Mouse (Mus musculus) MEL (cell line): ENCODE data around the gene Pde8b. TPM values are rescaled to one million over a fixed set of nuclear protein-coding genes. Genes with fewer than 3 reads are reported as not detected.

ENCODE experiments used
- DNase-seq: peaks from one replicate; pipeline ENCODE4 v3.0.0; 2011; ENCODE audit warnings: low read depth, low spot score
- H3K27ac ChIP-seq: 2 replicates; pipeline ENCODE4 v1.5.1; 2012; ENCODE audit warnings: low read depth, mild to moderate bottlenecking, control low read depth, low read length, moderate library complexity; ENCODE audit not compliant: control insufficient read depth
- H3K27me3 ChIP-seq, 2 experiments: fragments of 150-350 bp in 1 of 2; sonication (generic) in 1 of 2; 2 replicates each; pipeline ENCODE4 v1.6.1; 2012; ENCODE audit warnings: low read length in 2 of 2, mild to moderate bottlenecking in 2 of 2, improper control_type of control experiment in 1 of 2, moderate library complexity in 1 of 2; ENCODE audit not compliant: insufficient read depth in 2 of 2, control insufficient read depth in 1 of 2
- H3K36me3 ChIP-seq, 2 experiments: 2 replicates each; pipeline ENCODE4 v1.6.1; 2012 to 2014; ENCODE audit warnings: low read length in 2 of 2, improper control_type of control experiment in 1 of 2, inconsistent platforms in 1 of 2, mild to moderate bottlenecking in 1 of 2; ENCODE audit not compliant: insufficient read depth in 2 of 2, control insufficient read depth in 1 of 2
- H3K4me1 ChIP-seq, 2 experiments: fragments of 150-350 bp in 1 of 2; sonication (generic) in 1 of 2; 2 replicates each; pipeline ENCODE4 v1.6.1; 2012; ENCODE audit warnings: low read length in 2 of 2, improper control_type of control experiment in 1 of 2, mild to moderate bottlenecking in 1 of 2; ENCODE audit not compliant: insufficient read depth in 2 of 2, control insufficient read depth in 1 of 2
- H3K4me3 ChIP-seq, 2 experiments: fragments of 150-350 bp in 1 of 2; sonication (generic) in 1 of 2; 2 replicates each; pipeline ENCODE4 v1.5.1; 2012; ENCODE audit warnings: low read depth in 2 of 2, low read length in 2 of 2, mild to moderate bottlenecking in 2 of 2, moderate library complexity in 2 of 2, control low read depth in 1 of 2, improper control_type of control experiment in 1 of 2; ENCODE audit not compliant: control insufficient read depth in 1 of 2, insufficient read depth in 1 of 2
- H3K79me2 ChIP-seq: 2 replicates; pipeline ENCODE4 v1.6.1; 2012; ENCODE audit warnings: mild to moderate bottlenecking, low read length, moderate library complexity; ENCODE audit not compliant: control insufficient read depth, poor library complexity, insufficient read depth
- H3K9ac ChIP-seq: 2 replicates; pipeline ENCODE4 v1.6.1; 2012; ENCODE audit warnings: low read depth, mild to moderate bottlenecking, control low read depth, low read length, moderate library complexity; ENCODE audit not compliant: control insufficient read depth, poor library complexity, severe bottlenecking
- H3K9me3 ChIP-seq: fragments of 150-350 bp; sonication (generic); replicated peaks from 2 replicates; pipeline ENCODE4 v1.6.1; 2012; ENCODE audit warnings: mild to moderate bottlenecking, low read length, improper control_type of control experiment, moderate library complexity; ENCODE audit not compliant: insufficient read depth
- CTCF ChIP-seq, 3 experiments: IDR thresholded peaks in 2 of 3; conservative IDR thresholded peaks in 1 of 3; 2 replicates each; pipeline ENCODE4 v1.5.1; 2011 to 2012; ENCODE audit warnings: low read length in 3 of 3, low read depth in 2 of 3, mild to moderate bottlenecking in 2 of 3, improper control_type of control experiment in 1 of 3, inconsistent platforms in 1 of 3, mixed read lengths in 1 of 3, moderate library complexity in 1 of 3; ENCODE audit not compliant: control insufficient read depth in 1 of 3, insufficient read depth in 1 of 3, poor library complexity in 1 of 3, severe bottlenecking in 1 of 3
- ELF1 ChIP-seq: IDR thresholded peaks from 2 replicates; pipeline ENCODE4 v1.6.1; 2014; ENCODE audit warnings: low read depth, mild to moderate bottlenecking, inconsistent platforms, low read length, improper control_type of control experiment, moderate library complexity
- MAX ChIP-seq: IDR thresholded peaks from 2 replicates; pipeline ENCODE4 v1.6.1; 2011; ENCODE audit warnings: low read length, improper control_type of control experiment
- MYC ChIP-seq: IDR thresholded peaks from 2 replicates; pipeline ENCODE4 v1.6.1; 2011; ENCODE audit warnings: low read depth, mild to moderate bottlenecking, low read length, improper control_type of control experiment, moderate library complexity
- POLR2A ChIP-seq, 2 experiments: IDR thresholded peaks; 2 replicates each; pipeline ENCODE4 v1.6.1; 2011 to 2012; ENCODE audit warnings: low read length in 2 of 2, mild to moderate bottlenecking in 2 of 2, control low read depth in 1 of 2, improper control_type of control experiment in 1 of 2, low read depth in 1 of 2, moderate library complexity in 1 of 2; ENCODE audit not compliant: control insufficient read depth in 1 of 2, insufficient read depth in 1 of 2, poor library complexity in 1 of 2
- SMC3 ChIP-seq: IDR thresholded peaks from 2 replicates; pipeline ENCODE4 v1.6.1; 2011; ENCODE audit warnings: low read depth, low read length, improper control_type of control experiment
- TAL1 ChIP-seq: IDR thresholded peaks from 2 replicates; pipeline ENCODE4 v1.6.1; 2012; ENCODE audit warnings: mild to moderate bottlenecking, inconsistent platforms, low read length, moderate library complexity, mixed read lengths
- USF1 ChIP-seq: IDR thresholded peaks from 2 replicates; pipeline ENCODE4 v1.6.1; 2014; ENCODE audit warnings: low read depth, mild to moderate bottlenecking, inconsistent platforms, low read length, improper control_type of control experiment, moderate library complexity
- ZKSCAN1 ChIP-seq: IDR thresholded peaks from 2 replicates; pipeline ENCODE4 v1.6.1; 2012; ENCODE audit warnings: low read depth, mild to moderate bottlenecking, inconsistent platforms, low read length, improper control_type of control experiment, moderate library complexity
- polyA plus RNA-seq, 2 experiments: library from polyadenylated mRNA; stranded (reverse) in 1 of 2; unstranded in 1 of 2; fragments of >175 nt in 1 of 2; fragments of >200 nt in 1 of 2; gene quantifications; 2 replicates each; pipeline versions ENCODE4 v1.2.1 to v1.2.4; 2012; ENCODE audit warnings: low replicate concordance in 2 of 2, low read depth in 1 of 2; ENCODE audit not compliant: insufficient read length in 2 of 2, insufficient read depth in 1 of 2, missing spikeins in 1 of 2
- total RNA-seq: library from RNA; depleted of rRNA; stranded (reverse); fragments of 300-350 nt; gene quantifications from 2 replicates; pipeline ENCODE4 v1.2.3, GENCODE M21; 2012

The Pde8b gene
- total and polyA plus RNA-seq, 3 experiments, result 0.04 to 0.40 TPM; not detected in 1

GRCm38 (mm10) chr13:95131041-95131440 is 119.1 kb downstream of the Pde8b start:
- TF ChIP-seq MYC, result no peak
- no peak for TF ChIP-seq POLR2A (IDR thresholded peaks at IDR 0.05; ENCODE audit: control insufficient read depth in 1 of 2, insufficient read depth in 1 of 2, low read depth in 1 of 2, low read length in 2 of 2, poor library complexity in 1 of 2)
- TF ChIP-seq CTCF (IDR thresholded peaks at IDR 0.05 in 2 of 3, conservative IDR thresholded peaks at IDR 0.05 in 1 of 3; ENCODE audit: control insufficient read depth in 1 of 3, insufficient read depth in 1 of 3, low read depth in 2 of 3, low read length in 3 of 3, poor library complexity in 1 of 3, severe bottlenecking in 1 of 3), result no peak
- no peak for TF ChIP-seq ZKSCAN1
- Histone ChIP-seq H3K36me3 (no peaks in the 10 kb centered on the region), H3K9me3 (no peaks in the 10 kb centered on the region), H3K79me2 (no peaks in the 10 kb centered on the region), H3K27ac (no peak overlapping the region), H3K27me3 (no peaks in the 10 kb centered on the region), H3K4me1 (no peaks in the 10 kb centered on the region), H3K9ac (no peak overlapping the region), H3K4me3 (no peak overlapping the region)
- no peak for DNase-seq

- Histone ChIP-seq H3K9me3 (no peaks in the 10 kb centered on the region), H3K79me2 (no peaks in the 10 kb centered on the region), H3K36me3 (no peaks in the 10 kb centered on the region), H3K27ac (no peak overlapping the region), H3K27me3 (no peaks in the 10 kb centered on the region), H3K4me1 (no peaks in the 10 kb centered on the region), H3K9ac (no peak overlapping the region), H3K4me3 (no peak overlapping the region)
- no peak for DNase-seq
- no peak for TF ChIP-seq ELF1
- TF ChIP-seq MAX, result no peak
These were observed 122.8 kb downstream of the Pde8b start for GRCm38 (mm10) chr13:95127288-95127687.

DNA sequence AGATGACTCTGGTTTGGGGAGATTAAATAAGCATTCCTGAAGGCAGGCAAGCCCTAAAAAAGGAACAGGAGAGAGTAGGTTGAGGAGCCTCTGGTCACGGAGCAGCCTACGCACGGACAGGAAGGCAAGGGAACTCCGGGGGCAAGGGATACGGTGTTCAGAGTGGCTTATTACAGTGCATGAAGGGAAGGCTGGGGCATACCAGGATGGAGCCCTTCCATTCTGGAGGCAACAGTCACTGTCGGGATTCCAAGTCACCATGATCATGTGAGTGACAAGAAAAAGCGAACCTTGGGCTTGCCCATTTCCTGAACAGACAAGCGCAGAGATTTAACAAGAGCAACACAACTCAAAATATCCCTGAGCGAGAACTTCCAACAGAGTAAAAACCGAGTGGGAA is 123.3 kb downstream of the Pde8b start:
- no peak overlapping the region for H3K4me3 ChIP-seq
- TF ChIP-seq USF1 (no peak), SMC3 (no peak)
- TF ChIP-seq, all 39 proteins: peak for 0
- no peaks in the 10 kb centered on the region for H3K27me3 ChIP-seq
- no peaks in the 10 kb centered on the region for H3K79me2 ChIP-seq
- H3K4me1 ChIP-seq, result no peaks in the 10 kb centered on the region
- no peak for DNase-seq
- no peaks in the 10 kb centered on the region for H3K9me3 ChIP-seq
- no peak overlapping the region for H3K27ac ChIP-seq
- H3K36me3 ChIP-seq, result no peaks in the 10 kb centered on the region
- no peak overlapping the region for H3K9ac ChIP-seq

DNA sequence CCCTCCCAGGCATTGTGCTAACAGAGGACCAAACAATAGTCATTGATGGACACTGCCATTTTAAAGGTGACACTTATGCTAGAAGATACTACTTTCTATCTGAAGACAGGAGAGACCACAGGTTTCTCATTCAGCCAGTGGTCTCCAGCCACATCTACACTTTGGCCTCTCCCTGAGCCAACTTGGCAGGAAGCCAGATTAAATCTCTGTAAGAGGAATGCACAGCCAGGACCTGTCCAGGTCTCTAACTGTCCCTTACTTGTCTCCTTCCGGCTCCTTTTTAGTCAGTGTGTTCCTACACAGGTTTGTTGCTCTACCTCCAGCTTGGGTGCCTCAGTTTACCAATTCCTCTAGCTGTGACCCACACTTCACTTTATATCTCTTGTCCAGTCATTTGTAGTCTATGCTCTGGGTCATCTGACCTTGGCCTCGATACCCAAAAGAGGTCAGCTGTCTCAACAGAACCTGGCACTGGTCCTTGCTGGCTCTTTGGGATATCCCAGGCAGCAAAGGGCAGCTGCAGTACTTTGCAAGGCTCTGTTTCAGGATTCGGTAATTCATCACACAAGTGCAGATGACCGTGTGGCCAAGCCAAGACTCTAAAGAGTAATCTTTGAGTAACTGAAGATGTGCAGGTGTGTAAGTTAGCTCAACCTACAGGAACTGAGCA is 124.5 kb downstream of the Pde8b start:
- H3K4me1 ChIP-seq, result no peaks in the 10 kb centered on the region
- H3K79me2 ChIP-seq, result no peaks in the 10 kb centered on the region
- no peak overlapping the region for H3K9ac ChIP-seq
- DNase-seq, result no peak
- H3K27me3 ChIP-seq, result no peaks in the 10 kb centered on the region; a peak in 1 of 4 replicates
- no peak overlapping the region for H3K4me3 ChIP-seq
- H3K36me3 ChIP-seq, result no peaks in the 10 kb centered on the region
- TF ChIP-seq TAL1 (no peak), POLR2A (IDR thresholded peaks at IDR 0.05; ENCODE audit: control insufficient read depth in 1 of 2, insufficient read depth in 1 of 2, low read depth in 1 of 2, low read length in 2 of 2, poor library complexity in 1 of 2) (no peak)
- no peak overlapping the region for H3K27ac ChIP-seq
- H3K9me3 ChIP-seq, result no peaks in the 10 kb centered on the region
